Comparison of ENCODE assay signal across 7 mouse cellular contexts in genomic region chr15:81514111-81514971, GRCm38 (mm10). TPM values are rescaled to one million over a fixed set of nuclear protein-coding genes. Genes with fewer than 3 reads are reported as not detected.
DNase-seq lines count a peak whose midpoint lies in the region; ATAC-seq lines count a peak whose summit lies in the region.

No protein-coding gene starts in this region.

- peak overlapping the region; percentile 51 for H3K27ac ChIP-seq in embryonic facial prominence, embryonic 12.5 days
- peak overlapping the region; percentile 66 for H3K27ac ChIP-seq in limb, embryonic 12.5 days
- H3K27ac ChIP-seq in midbrain, embryonic 14.5 days (replicated peaks; ENCODE audit: low read depth, low read length) = no peak overlapping the region

- WGBS in embryonic facial prominence, embryonic 12.5 days = 9% methylated on average over 18 of the region's 18 CpGs
- WGBS in limb, embryonic 12.5 days = 10% methylated on average over 16 of the region's 18 CpGs
- WGBS in midbrain, embryonic 14.5 days = 13% methylated on average over 18 of the region's 18 CpGs

- DNase-seq in adrenal gland, postnatal 10 days = peak; percentile 92
- DNase-seq in heart, adult 18-20 months = peak; percentile 89 to 93
- peak; percentile 92 for DNase-seq in kidney, adult 18-20 months
- peak; percentile 61 for DNase-seq in midbrain, embryonic 14.5 days
- peak; percentile 90 to 93 for DNase-seq in spleen, adult 18-20 months

- no peaks in the 10 kb centered on the region for H3K36me3 ChIP-seq in embryonic facial prominence, embryonic 12.5 days
- no peaks in the 10 kb centered on the region for H3K36me3 ChIP-seq in limb, embryonic 12.5 days
- H3K36me3 ChIP-seq in midbrain, embryonic 14.5 days (ENCODE audit: control insufficient read depth, insufficient read depth, low read length) = no peaks in the 10 kb centered on the region

- H3K27me3 ChIP-seq in embryonic facial prominence, embryonic 12.5 days = no peaks in the 10 kb centered on the region
- H3K27me3 ChIP-seq in limb, embryonic 12.5 days = no peaks in the 10 kb centered on the region
- H3K27me3 ChIP-seq in midbrain, embryonic 14.5 days (ENCODE audit: control insufficient read depth, insufficient read depth, low read length) = no peaks in the 10 kb centered on the region

- no peaks in the 10 kb centered on the region for H3K9me3 ChIP-seq in embryonic facial prominence, embryonic 12.5 days
- no peaks in the 10 kb centered on the region for H3K9me3 ChIP-seq in limb, embryonic 12.5 days
- no peaks in the 10 kb centered on the region for H3K9me3 ChIP-seq in midbrain, embryonic 14.5 days (ENCODE audit: control insufficient read depth, low read length)

- H3K9ac ChIP-seq in embryonic facial prominence, embryonic 12.5 days = peak overlapping the region; percentile 30; the same call in 1 of the 2 replicates
- H3K9ac ChIP-seq in limb, embryonic 12.5 days (replicated peaks) = peak overlapping the region; percentile 51; the same call in 1 of the 2 replicates
- H3K9ac ChIP-seq in midbrain, embryonic 14.5 days (replicated peaks; ENCODE audit: low read length) = peak overlapping the region; percentile 21; the same call in 1 of the 2 replicates

- peak overlapping the region; percentile 56 for H3K4me2 ChIP-seq in embryonic facial prominence, embryonic 12.5 days (replicated peaks)
- H3K4me2 ChIP-seq in limb, embryonic 12.5 days = peak overlapping the region; percentile 61
- H3K4me2 ChIP-seq in midbrain, embryonic 14.5 days (ENCODE audit: low read length) = peak overlapping the region; percentile 51

- H3K4me3 ChIP-seq in embryonic facial prominence, embryonic 12.5 days = peak overlapping the region; percentile 34
- peak overlapping the region; percentile 34 for H3K4me3 ChIP-seq in limb, embryonic 12.5 days (replicated peaks)
- peak overlapping the region; percentile 21; the same call in 1 of the 2 replicates for H3K4me3 ChIP-seq in midbrain, embryonic 14.5 days (replicated peaks; ENCODE audit: low read depth, low read length)

- ATAC-seq in embryonic facial prominence, embryonic 12.5 days (ENCODE audit: insufficient number of reproducible peaks, insufficient read depth, low FRiP score, low TSS enrichment) = peak; percentile 81
- ATAC-seq in limb, embryonic 12.5 days (ENCODE audit: insufficient number of reproducible peaks, insufficient read depth, low FRiP score, low TSS enrichment, low read depth) = peak; percentile 80; the same call in 1 of the 2 replicates
- ATAC-seq in midbrain, embryonic 14.5 days (ENCODE audit: low FRiP score, low TSS enrichment) = no peak

- H3K4me1 ChIP-seq in embryonic facial prominence, embryonic 12.5 days = peaks cover 11% of the 10 kb centered on the region; the same call in 1 of the 2 replicates
- peaks cover 14% of the 10 kb centered on the region; the same call in 1 of the 2 replicates for H3K4me1 ChIP-seq in limb, embryonic 12.5 days (replicated peaks)
- 0 out of 2 replicates have a peak, but pooled peaks cover 5% of the 10 kb centered on the region for H3K4me1 ChIP-seq in midbrain, embryonic 14.5 days (ENCODE audit: control insufficient read depth, insufficient read depth, low read length)

RNA-seq across cellular contexts. Expression of gene Rbx1, which starts 48.2 kb away (rescaled TPM):
- 100 to 1,000 TPM; 132 to 145 TPM for total RNA-seq in adrenal gland, postnatal 10 days (2021)
- 507 and 513 TPM in 2 replicates for polyA plus RNA-seq in embryonic facial prominence, embryonic 12.5 days (2016; fragmentation: Nextera tagmentation; extraction: Ambion mirVana)
- 100 to 1,000 TPM; 113 to 130 TPM for total RNA-seq in heart, adult 18-20 months (2021)
- polyA plus RNA-seq in limb, embryonic 12.5 days (2016; fragmentation: Nextera tagmentation; extraction: Ambion mirVana) = 559 TPM in 2 replicates
- polyA plus RNA-seq in midbrain, embryonic 14.5 days (2014; fragmentation: Nextera tagmentation; extraction: Ambion mirVana) = 500 and 547 TPM in 2 replicates
